9 mouse cellular contexts compared by ENCODE assay signal in the genomic region with DNA sequence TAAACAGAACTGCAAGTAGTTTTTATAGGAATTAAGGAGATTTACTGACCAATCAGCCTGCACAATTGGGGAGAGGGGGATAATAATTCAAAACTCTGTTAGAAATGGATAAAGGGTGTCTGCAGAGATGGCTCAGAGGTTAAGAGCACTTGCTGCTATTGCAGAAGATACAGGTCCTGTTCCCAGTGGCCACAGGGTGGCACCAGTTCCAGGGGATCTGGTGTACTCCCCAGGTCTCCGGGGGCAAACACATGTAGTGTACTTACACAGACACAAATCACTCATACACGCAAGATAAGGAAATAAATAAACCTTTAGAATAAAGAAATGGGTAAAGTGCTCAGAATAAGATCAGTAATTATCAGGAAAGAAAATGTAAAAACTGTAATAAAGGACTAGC. TPM values are rescaled to one million over a fixed set of nuclear protein-coding genes. Genes with fewer than 3 reads are reported as not detected.
DNase-seq lines count a peak whose midpoint lies in the region; ATAC-seq and TF ChIP-seq lines count a peak whose summit lies in the region.
"Had no signal": no experiment of that assay in that cellular context is flagged by ENCODE, and none has a peak within 500 bp of the region (broad histone marks: within the 10 kb centered on the region; RNA-seq: fewer than 3 reads in every experiment).

No protein-coding gene starts in this region.

- DNase-seq in hindbrain, embryonic 11.5 days (ENCODE audit: low spot score): peak; percentile 19
- DNase-seq in thymus, postnatal 25 days: peak; percentile 19
- DNase-seq in thymus, adult 18-20 months: no peak
- DNase-seq in brain, embryonic 14.5 days (ENCODE audit: low read depth): peak; percentile 50
- peak; percentile 37 to 39 for DNase-seq in lung, postnatal 4 days
- no peak for DNase-seq in yolk sac, embryonic 10.5 days (ENCODE audit: low spot score)

- 87% methylated on average over 2 of the region's 2 CpGs for WGBS in hindbrain, embryonic 11.5 days
- WGBS in hindbrain, embryonic 16.5 days: 82% methylated on average over 2 of the region's 2 CpGs
- WGBS in forebrain, embryonic 16.5 days: 81% methylated on average over 2 of the region's 2 CpGs

- no peaks in the 10 kb centered on the region for H3K9me3 ChIP-seq in hindbrain, embryonic 11.5 days (ENCODE audit: control insufficient read depth, low read length)
- no peaks in the 10 kb centered on the region for H3K9me3 ChIP-seq in hindbrain, embryonic 16.5 days (ENCODE audit: control insufficient read depth, low read length)
- no peaks in the 10 kb centered on the region for H3K9me3 ChIP-seq in forebrain, embryonic 16.5 days (ENCODE audit: control insufficient read depth, low read length)

- H3K36me3 ChIP-seq in hindbrain, embryonic 11.5 days (ENCODE audit: control insufficient read depth, insufficient read depth, low read length): peaks cover 15% of the 10 kb centered on the region
- H3K36me3 ChIP-seq in hindbrain, embryonic 16.5 days (ENCODE audit: control insufficient read depth, insufficient read depth, low read length): peaks cover 56% of the 10 kb centered on the region
- H3K36me3 ChIP-seq in forebrain, embryonic 16.5 days (ENCODE audit: control insufficient read depth, insufficient read depth): peaks cover 37% of the 10 kb centered on the region

- no peaks in the 10 kb centered on the region for H3K27me3 ChIP-seq in hindbrain, embryonic 11.5 days (ENCODE audit: control insufficient read depth, insufficient read depth, low read length)
- no peaks in the 10 kb centered on the region for H3K27me3 ChIP-seq in hindbrain, embryonic 16.5 days (replicated peaks; ENCODE audit: control insufficient read depth, insufficient read depth, low read length)
- no peaks in the 10 kb centered on the region for H3K27me3 ChIP-seq in forebrain, embryonic 16.5 days (replicated peaks; ENCODE audit: control insufficient read depth, insufficient read depth, low read length)

- TF ChIP-seq CTCF in brain, embryonic 14.5 days (IDR thresholded peaks at IDR 0.05; ENCODE audit: borderline replicate concordance, extremely low read depth, insufficient read depth, insufficient read length): peak; percentile 50; the same call in 1 of the 2 replicates

- no peak overlapping the region for H3K4me2 ChIP-seq in hindbrain, embryonic 11.5 days (replicated peaks; ENCODE audit: low read depth, low read length)
- no peak overlapping the region for H3K4me2 ChIP-seq in hindbrain, embryonic 16.5 days (ENCODE audit: low read length)
- H3K4me2 ChIP-seq in forebrain, embryonic 16.5 days (ENCODE audit: low read length): no peak overlapping the region

- H3K27ac ChIP-seq in hindbrain, embryonic 11.5 days (ENCODE audit: low read depth, low read length): no peak overlapping the region
- H3K27ac ChIP-seq in hindbrain, embryonic 16.5 days (ENCODE audit: low read depth, low read length): no peak overlapping the region
- no peak overlapping the region for H3K27ac ChIP-seq in forebrain, embryonic 16.5 days (ENCODE audit: low read length)

- no peak for TF ChIP-seq POLR2A in brain, embryonic 14.5 days (IDR thresholded peaks at IDR 0.05; ENCODE audit: borderline replicate concordance, extremely low read depth, insufficient read depth, insufficient read length, poor library complexity, severe bottlenecking)

- no peak for ATAC-seq in hindbrain, embryonic 11.5 days (ENCODE audit: low FRiP score)
- ATAC-seq in hindbrain, embryonic 16.5 days: no peak
- no peak for ATAC-seq in forebrain, embryonic 16.5 days

- no peaks in the 10 kb centered on the region for H3K4me1 ChIP-seq in hindbrain, embryonic 11.5 days (replicated peaks; ENCODE audit: control insufficient read depth, insufficient read depth, low read length)
- no peaks in the 10 kb centered on the region for H3K4me1 ChIP-seq in hindbrain, embryonic 16.5 days (ENCODE audit: control insufficient read depth, insufficient read depth, low read depth, low read length)
- no peaks in the 10 kb centered on the region for H3K4me1 ChIP-seq in forebrain, embryonic 16.5 days (replicated peaks; ENCODE audit: control insufficient read depth, insufficient read depth, low read length)

- no peak overlapping the region for H3K4me3 ChIP-seq in hindbrain, embryonic 11.5 days (ENCODE audit: low read depth, low read length)
- H3K4me3 ChIP-seq in hindbrain, embryonic 16.5 days (ENCODE audit: low read length): no peak overlapping the region
- H3K4me3 ChIP-seq in forebrain, embryonic 16.5 days (replicated peaks; ENCODE audit: low read length): no peak overlapping the region
- H3K4me3 ChIP-seq: myocyte had no signal

- H3K9ac ChIP-seq in hindbrain, embryonic 11.5 days (ENCODE audit: low read depth, low read length): no peak overlapping the region
- no peak overlapping the region for H3K9ac ChIP-seq in hindbrain, embryonic 16.5 days (ENCODE audit: low read depth, low read length)
- no peak overlapping the region for H3K9ac ChIP-seq in forebrain, embryonic 16.5 days (replicated peaks; ENCODE audit: low read depth, low read length)

RNA-seq across cellular contexts. Expression of a gene that starts 12.1 kb away (rescaled TPM):
- 297 and 300 TPM in 2 replicates for polyA plus RNA-seq in hindbrain, embryonic 11.5 days (2014; fragmentation: Nextera tagmentation; extraction: Ambion mirVana)
- 260 and 270 TPM in 2 replicates for polyA plus RNA-seq in hindbrain, embryonic 16.5 days (2015; fragmentation: Nextera tagmentation; extraction: Ambion mirVana)
- polyA plus RNA-seq in brain, embryonic 14.5 days (2012; rRNA removed): 138 and 177 TPM in 2 replicates
- polyA plus RNA-seq in forebrain, embryonic 16.5 days (2015; fragmentation: Nextera tagmentation; extraction: Ambion mirVana): 220 and 229 TPM in 2 replicates

RNA-seq across cellular contexts. Expression of a gene that starts 25.3 kb away (rescaled TPM):
- 471 and 495 TPM in 2 replicates for polyA plus RNA-seq in hindbrain, embryonic 11.5 days (2014; fragmentation: Nextera tagmentation; extraction: Ambion mirVana)
- 387 and 395 TPM in 2 replicates for polyA plus RNA-seq in hindbrain, embryonic 16.5 days (2015; fragmentation: Nextera tagmentation; extraction: Ambion mirVana)
- 231 and 242 TPM in 2 replicates for polyA plus RNA-seq in brain, embryonic 14.5 days (2012; rRNA removed)
- polyA plus RNA-seq in forebrain, embryonic 16.5 days (2015; fragmentation: Nextera tagmentation; extraction: Ambion mirVana): 400 TPM in 2 replicates

Comparison
In these comparisons a context has a peak if more than half of its experiments do, and no peak if none do; other contexts are left out.
1. DNase-seq: peak in hindbrain, embryonic 11.5 days (single experiment), thymus, postnatal 25 days (single experiment), brain, embryonic 14.5 days (single experiment) and lung, postnatal 4 days (2 of 2); none in thymus, adult 18-20 months (0 of 2) and yolk sac, embryonic 10.5 days (single experiment).